Mouse (Mus musculus): ENCODE data around the gene Elp5.
"Not testable (repeated sequence)": the region's sequence is repeated elsewhere in the genome, so short reads cannot be mapped to it uniquely, and the experiment has no call there.

Elp5 gene

DNA sequence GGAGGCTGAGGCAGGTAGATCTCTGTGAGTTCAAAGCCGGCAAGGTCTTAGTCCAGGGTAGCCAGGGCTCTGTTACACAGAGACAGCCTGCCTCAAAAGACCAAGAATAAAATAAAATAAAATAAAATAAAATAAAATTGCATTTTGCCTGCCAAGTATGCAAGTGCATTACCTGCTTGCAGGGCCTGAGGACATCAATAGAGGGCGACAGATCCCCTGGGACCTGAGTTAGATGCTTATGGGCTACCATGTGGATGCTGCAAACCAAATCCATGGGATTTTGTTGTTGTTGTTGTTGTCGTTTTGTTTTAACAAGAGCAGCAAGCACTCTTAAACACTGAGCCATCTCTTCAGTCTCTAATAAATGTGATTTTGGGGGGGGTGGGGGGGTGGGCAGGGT, 50.1 kb downstream of the Elp5 start:
- peak in 1 of 2 experiments; percentile 42 for DNase-seq

DNA sequence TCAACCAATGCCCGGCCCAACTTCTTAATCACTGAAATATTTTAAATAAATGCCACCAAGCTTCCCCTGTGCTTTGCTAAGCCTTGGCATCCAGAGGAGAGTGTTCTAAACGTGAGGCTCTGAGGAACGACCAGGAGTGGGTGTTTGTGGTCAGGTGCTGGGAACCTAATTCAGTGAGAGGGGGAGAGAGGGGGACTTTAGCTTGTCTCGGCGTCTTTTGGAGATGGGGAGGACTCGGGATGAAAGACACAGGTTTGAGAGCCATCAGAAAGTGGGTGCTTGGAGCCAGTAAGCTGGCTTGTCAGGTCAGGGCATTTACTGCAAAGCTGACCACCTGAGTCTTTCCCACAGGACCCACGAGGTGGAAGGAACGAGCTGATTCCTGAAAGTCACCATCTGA, 50.5 kb downstream of the Elp5 start:
- no peak for DNase-seq

DNA sequence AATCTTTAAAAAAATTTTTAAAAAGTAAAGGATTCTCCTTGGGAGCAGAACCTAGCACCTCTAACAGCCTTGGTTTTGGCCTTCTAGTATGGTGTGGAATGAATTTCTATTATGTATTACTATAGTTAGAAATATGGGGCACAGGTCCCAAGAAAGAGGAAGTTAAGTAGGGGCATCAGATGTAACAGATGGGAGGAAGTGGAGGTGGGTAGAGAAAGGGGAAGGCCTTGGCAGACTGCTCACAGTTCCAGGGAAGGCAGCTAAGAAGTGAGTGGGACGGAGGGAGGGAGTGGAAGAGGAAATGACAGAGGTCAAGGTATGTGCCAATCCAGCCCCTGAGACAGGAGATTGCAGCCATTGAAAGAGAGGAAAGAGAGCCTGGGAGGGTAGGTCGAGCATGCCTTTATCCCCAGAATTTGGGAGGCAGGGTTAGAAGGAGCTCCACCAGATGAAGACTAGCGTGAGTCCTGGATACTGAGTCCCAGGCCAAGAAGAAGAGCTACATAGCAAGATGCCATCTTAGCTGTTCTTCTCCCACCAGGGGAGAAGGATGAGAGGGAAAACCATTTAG, 51.3 kb downstream of the Elp5 start:
- DNase-seq = no peak

DNA sequence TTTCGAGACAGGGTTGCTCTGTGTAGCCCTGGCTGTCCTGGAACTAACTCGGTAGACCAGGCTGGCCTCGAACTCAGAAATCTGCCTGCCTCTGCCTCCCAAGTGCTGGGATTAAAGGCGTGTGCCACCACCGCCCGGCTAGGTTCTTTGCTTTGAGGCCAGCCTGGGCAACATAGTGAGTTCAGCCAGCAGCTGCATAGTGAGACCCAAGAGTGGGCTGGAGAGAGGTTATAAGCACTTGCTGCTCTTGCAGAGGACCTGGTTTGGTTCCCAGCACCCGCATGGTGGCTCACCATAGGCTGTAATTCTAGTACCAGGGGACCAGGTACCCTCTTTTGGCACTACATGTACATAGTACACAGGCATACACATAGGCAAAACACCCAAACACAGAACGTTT, 52.1 kb downstream of the Elp5 start:
- not testable (repeated sequence) for DNase-seq

DNA sequence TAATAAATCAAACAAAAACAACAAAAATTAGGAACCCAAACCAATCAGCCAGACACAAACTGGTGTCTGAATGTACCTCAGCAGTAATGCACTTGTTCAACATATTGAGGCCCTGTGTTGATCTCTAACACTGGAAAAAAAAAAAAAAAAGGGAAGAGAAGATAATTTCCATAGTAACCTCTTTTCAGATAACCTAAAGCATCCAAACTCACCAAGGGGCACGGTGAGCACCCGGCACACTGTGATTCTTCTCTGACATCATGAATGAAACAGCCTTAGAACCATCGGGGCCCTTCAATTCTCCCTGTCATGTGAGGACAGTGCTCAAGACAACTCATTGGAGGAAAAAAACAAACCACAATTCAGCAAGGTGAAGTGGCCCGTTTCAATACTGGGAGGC, 52.6 kb downstream of the Elp5 start:
- DNase-seq = no peak

DNA sequence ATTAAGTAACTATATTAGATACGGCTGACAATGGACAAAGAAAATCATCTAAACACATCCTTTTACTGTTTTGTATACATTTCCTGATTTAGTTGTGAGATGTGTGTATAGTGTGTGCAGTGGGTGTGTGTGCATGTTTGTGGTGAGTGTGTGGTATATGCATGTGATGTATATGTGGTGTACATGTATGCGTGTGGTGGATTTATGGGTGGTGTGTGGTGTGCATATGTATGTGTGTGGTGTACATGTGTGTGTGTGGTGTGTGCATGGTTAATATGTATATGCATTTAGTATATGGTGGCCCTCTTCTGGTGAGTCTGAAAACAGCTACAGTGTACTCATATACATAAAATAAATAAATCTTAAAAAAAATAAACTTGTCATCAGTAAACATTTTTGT, 54.8 kb downstream of the Elp5 start:
- no peak for DNase-seq

DNA sequence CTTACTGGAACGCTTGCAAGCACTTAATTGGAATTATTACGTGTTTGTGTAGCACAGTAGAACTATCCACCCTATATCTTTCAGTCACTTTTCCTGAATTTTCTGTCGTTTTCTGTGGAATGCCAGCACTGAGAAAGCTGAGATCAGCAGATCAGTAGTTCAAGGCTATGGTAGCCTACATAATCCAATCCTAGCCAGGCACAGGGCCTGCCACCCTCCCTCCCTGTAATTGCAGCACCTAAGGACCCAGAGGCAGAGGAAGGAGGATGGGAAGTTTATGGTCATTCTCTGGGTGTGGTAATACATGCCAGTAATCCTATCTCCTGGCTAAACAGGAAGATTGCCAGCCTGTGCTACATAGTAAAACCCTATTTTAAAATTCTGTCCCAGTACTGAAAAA, 59.5 kb downstream of the Elp5 start:
- DNase-seq = no peak

DNA sequence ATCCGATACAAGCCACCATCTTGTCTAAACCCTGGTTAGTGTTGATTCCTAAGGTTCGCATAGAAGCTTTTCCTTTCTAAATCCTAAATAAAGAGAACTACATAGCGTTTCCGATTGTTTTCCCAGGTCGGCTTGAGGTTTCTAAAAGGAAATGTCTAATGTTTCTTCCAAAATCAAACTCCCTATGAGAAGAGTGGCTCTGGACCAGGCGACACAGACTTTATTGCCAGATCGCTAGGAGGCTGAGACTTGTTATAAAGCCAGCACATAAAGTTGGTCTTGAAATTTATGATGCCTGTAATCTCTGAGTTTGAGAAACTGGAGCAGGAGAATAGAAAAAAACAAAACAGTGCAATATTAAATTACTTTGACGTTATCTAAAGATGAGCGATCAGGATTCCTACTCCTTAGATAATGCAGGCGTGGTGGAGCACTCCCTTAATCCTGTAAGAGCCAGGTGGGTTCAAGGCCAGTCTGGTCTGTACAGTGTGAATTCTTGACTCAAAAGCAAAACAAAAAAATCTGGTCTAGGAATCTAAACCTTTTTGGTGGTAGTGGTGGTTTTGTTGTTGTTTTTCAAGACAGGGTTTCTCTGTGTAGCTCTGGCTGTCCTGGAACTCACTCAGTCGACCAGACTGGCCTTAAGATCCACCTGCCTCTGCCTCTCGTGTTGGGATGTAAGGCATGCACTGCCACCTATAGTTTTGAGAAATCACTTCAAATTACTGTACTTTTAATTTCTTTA, 60.1 kb downstream of the Elp5 start:
- DNase-seq = no peak

DNA sequence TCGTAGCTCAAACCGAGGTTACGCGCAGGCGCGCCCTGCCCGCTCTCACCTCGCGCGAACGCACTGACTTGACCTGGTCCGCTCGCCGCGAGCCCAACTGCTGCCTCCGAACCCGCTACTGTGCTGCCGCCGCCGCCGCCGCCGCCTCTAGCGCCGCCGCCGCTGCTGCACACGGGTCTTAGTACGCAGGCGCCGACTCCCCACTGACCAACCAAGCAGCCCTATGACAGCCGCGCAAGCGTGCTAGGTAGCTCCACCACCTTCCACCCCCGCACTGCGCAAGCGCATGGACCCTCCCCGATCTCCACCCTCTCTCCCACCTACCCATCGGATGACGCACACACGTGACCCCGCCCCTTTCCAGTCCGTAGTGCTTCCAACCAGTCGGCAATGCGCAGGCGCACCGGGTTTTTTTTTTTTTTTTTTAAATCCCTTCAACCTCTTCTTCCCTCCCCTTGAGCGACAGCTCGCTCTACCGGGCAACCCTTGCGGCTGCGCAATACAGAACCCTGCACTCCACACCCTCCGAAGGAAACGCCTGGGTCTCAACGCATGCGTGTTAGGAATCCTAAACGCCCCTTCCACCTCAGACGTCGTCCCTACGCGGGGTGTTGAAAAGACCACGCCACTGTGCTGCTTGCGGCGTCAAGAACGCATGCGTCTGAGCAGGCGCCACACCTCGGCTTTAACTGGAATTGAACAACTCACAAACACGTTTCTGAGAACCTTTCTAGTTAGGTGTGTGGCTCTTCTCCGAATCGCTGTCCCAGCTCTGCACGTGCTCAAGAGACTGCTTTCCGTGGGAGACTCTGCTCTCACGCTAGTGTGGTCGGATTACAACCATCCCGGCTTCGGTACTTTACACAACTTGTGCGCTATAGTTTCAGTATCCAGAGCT, 61.0 kb downstream of the Elp5 start, which contains the start of gene Eif5a:
Eif5a (minus strand) TSS at position 845 of the 898 bp plus-strand sequence.
- peak; percentile 100 for DNase-seq

DNA sequence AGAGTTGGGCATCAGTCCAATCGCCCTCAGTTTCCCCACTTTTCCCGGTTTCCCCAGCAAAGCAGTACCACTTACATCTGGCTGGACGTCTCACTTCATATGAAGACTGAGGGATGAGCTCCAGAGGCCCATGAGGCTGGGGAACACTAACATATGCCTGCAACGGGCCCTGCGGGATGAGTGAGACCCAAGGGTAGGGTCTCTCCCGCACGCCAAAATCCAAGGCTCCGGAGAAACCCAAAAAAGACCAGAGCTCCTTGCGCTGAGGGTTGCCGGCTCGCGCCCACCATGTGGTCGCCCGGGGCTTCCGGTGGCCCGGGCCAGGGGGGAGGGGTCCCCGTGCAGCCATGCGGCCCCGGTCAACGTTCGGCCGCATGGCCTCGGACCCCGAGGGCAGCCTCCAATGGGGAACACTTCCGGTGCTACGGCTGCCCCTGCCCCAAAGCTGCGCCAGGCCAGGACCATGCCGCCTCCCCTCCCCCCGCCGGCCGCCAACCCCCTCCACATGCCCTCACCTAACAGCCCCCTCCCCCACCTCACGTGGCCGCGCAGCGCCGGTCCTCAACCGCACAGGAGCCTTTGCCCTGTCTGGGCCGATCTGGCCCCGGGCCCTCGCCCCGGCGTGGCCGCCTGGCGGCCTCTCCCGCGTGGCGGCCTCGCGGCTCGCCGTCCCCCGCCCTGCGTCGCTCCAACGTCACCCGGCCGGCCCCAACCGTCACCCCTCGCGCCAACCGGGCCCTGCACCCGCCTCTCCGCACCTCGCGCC, 61.9 kb downstream of the Elp5 start:
- DNase-seq = peak; percentile 62 to 90

DNA sequence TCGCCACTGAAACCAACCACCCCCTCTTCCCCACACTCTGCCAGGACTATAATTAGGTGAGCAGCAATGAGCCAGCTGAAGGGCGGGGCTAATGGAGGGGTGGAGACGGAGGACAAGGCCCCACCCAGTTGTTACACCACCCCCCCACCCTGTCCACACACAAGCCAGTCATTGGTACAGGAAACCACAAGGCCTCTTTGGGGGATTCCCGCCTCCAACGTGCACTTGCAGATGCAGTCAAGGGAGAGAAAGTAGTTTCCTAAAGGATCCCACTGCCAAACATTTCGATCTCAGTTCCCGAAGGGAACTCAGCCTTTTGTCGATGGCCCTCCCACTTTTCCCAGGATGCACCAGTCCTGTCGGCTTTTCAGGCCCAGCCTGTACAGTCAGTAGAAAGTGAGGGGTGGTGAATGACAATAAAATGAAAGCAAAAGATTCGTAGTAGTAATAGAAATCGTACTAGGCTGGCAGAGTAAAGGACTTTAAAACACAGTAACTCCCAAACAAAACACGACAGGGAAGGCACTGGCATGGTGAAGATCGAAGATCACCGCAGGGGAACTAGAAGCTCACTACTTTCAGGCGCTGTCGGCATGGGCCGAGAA, 62.6 kb downstream of the Elp5 start:
- DNase-seq = peak; percentile 90 to 94

DNA sequence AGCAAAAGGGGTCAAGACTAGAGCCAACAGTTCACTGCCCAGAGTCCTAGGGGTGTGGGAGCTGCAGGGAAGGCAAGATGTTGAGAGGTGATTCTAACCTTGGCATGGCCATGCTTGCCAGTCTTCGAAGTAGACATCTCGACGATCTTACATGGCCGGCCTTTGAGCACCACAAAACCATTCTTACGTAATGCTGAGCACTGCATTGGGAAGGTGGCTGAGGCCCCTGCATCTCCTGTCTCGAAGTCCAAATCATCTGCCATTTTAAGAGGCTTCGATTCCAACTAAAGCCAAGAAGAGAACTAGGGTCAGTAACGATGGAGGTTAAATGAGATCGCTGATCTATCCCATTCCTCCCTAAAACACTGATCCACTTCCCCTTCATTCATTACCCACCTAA, 63.3 kb downstream of the Elp5 start:
- DNase-seq = no peak
